Mouse (Mus musculus): Measurements from ENCODE around the gene Slc39a1. TPM values are rescaled to one million over a fixed set of nuclear protein-coding genes. Genes with fewer than 3 reads are reported as not detected.
"Not testable (repeated sequence)": the region's sequence is repeated elsewhere in the genome, so short reads cannot be mapped to it uniquely, and the experiment has no call there.

Gene Slc39a1
- total RNA-seq, 2 experiments from 2014 or later: 136 TPM

GRCm38 (mm10) chr3:90241251-90241650 is 6.7 kb upstream of the Slc39a1 start:
- no peak for DNase-seq (ENCODE audit: low spot score in 2 of 2)

- no peak for DNase-seq (ENCODE audit: low spot score in 2 of 2)
Measured at GRCm38 (mm10) chr3:90241669-90242358, 6.2 kb upstream of the Slc39a1 start.

GRCm38 (mm10) chr3:90242984-90243775 is 4.8 kb upstream of the Slc39a1 start, which contains the start of gene Creb3l4:
Gene Creb3l4 (minus strand): TSS chr3:90243512.
- DNase-seq (ENCODE audit: low spot score in 2 of 2): no peak

GRCm38 (mm10) chr3:90245406-90245805 is 2.6 kb upstream of the Slc39a1 start:
- DNase-seq (ENCODE audit: low spot score in 2 of 2): no peak

GRCm38 (mm10) chr3:90247630-90247959 is 377 bp upstream of the Slc39a1 start:
- no peak for DNase-seq (ENCODE audit: low spot score in 2 of 2)

GRCm38 (mm10) chr3:90248746-90249100 is 751 bp downstream of the Slc39a1 start:
- no peak for DNase-seq (ENCODE audit: low spot score in 2 of 2)

- DNase-seq (ENCODE audit: low spot score in 2 of 2): no peak
Measured at GRCm38 (mm10) chr3:90250791-90251190, 2.8 kb downstream of the Slc39a1 start.

GRCm38 (mm10) chr3:90251731-90252226 is 3.8 kb downstream of the Slc39a1 start:
- not testable (repeated sequence) for DNase-seq (ENCODE audit: low spot score in 2 of 2)

GRCm38 (mm10) chr3:90252659-90253058 is 4.7 kb downstream of the Slc39a1 start:
- DNase-seq (ENCODE audit: low spot score in 2 of 2): not testable (repeated sequence)

- DNase-seq (ENCODE audit: low spot score in 2 of 2): not testable (repeated sequence)
Measured at GRCm38 (mm10) chr3:90253174-90253573, 5.2 kb downstream of the Slc39a1 start.

- peak; percentile 54 to 89 for DNase-seq (ENCODE audit: low spot score in 2 of 2)
Measured at GRCm38 (mm10) chr3:90253653-90254418, 5.9 kb downstream of the Slc39a1 start, which contains the start of gene Crtc2. Gene Crtc2 (plus strand): TSS chr3:90254163.

GRCm38 (mm10) chr3:90254419-90255193 is 6.6 kb downstream of the Slc39a1 start:
- no peak for DNase-seq (ENCODE audit: low spot score in 2 of 2)

GRCm38 (mm10) chr3:90255194-90255565 is 7.2 kb downstream of the Slc39a1 start:
- DNase-seq (ENCODE audit: low spot score in 2 of 2): no peak

- no peak for DNase-seq (ENCODE audit: low spot score in 2 of 2)
Measured at GRCm38 (mm10) chr3:90255784-90256353, 7.9 kb downstream of the Slc39a1 start.

- DNase-seq (ENCODE audit: low spot score in 2 of 2): no peak
Measured at GRCm38 (mm10) chr3:90256731-90257530, 9.0 kb downstream of the Slc39a1 start.

- no peak for DNase-seq (ENCODE audit: low spot score in 2 of 2)
Measured at GRCm38 (mm10) chr3:90258521-90258920, 10.5 kb downstream of the Slc39a1 start.

GRCm38 (mm10) chr3:90263121-90263771 is 15.3 kb downstream of the Slc39a1 start:
- no peak for DNase-seq (ENCODE audit: low spot score in 2 of 2)

- DNase-seq (ENCODE audit: low spot score in 2 of 2): no peak
Measured at GRCm38 (mm10) chr3:90264687-90265033, 16.7 kb downstream of the Slc39a1 start.

Measured in adrenal gland, postnatal 4 days (tissue).